Mouse (Mus musculus): ENCODE measurements around the gene Gm10837.

Gene Gm10837

GRCm38 (mm10) chr14:122464763-122465741, 25.3 kb upstream of the Gm10837 start, which contains the start of gene Zic5:
Gene Zic5, minus strand, starts transcription at chr14:122465677.
- DNase-seq: peak; percentile 98

DNA sequence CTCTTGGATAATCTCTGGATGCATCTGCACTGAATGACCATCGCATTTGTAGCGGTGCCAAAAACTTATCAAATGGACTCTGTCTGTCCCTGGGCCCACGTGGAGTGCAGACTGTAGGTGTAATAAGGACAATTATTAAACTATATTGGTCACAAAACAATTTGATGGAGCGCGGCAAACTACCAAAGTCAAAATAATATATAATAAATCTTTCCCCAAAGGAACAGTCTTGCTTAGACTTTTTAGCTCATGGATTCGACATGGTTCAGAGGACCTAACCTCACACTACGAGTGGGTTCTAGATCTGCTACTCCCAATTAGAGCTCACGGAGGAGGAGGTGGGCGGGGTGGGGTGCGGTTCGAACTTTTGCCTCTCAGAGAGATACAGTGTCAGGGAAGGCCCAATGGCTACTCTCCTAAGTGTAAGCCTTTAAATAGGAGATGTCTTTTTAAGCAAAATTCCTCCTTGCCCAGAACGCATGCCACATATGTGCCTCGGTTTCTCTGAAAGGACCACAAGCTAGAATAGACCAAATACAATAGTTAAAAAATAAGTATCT, 24.4 kb upstream of the Gm10837 start:
- DNase-seq: peak in 1 of 2 experiments; percentile 44

- DNase-seq: peak in 1 of 2 experiments; percentile 51
Observed at GRCm38 (mm10) chr14:122466756-122467362, 23.5 kb upstream of the Gm10837 start.

GRCm38 (mm10) chr14:122467926-122468841, 22.2 kb upstream of the Gm10837 start:
- peak; percentile 58 to 74 for DNase-seq

GRCm38 (mm10) chr14:122468971-122469755, 21.2 kb upstream of the Gm10837 start:
- DNase-seq: peak; percentile 64 to 74

GRCm38 (mm10) chr14:122471449-122472085, 18.8 kb upstream of the Gm10837 start:
- DNase-seq: peak; percentile 78 to 84

GRCm38 (mm10) chr14:122472161-122472560, 18.2 kb upstream of the Gm10837 start:
- DNase-seq: peak; percentile 71 to 74

DNA sequence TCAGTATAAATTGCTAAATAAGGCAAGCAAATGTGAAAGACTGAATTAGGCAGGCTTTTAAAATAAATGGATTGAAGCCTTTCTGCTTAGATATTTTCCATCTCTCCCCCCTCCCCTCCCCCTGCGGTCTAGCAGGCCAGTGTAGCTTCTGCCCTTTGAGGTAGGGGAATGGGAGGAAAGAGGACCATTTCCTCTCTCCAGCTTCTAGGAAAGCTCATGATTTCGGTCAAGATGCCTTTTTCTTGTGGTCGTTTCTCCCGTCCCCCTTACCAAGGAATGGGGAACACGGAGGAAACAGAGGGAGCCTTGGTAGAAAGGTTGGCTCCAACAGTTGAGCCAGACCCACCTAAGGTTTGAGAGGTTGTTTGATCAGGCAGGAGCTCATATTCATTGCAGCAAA, 17.7 kb upstream of the Gm10837 start:
- peak; percentile 68 to 69 for DNase-seq

DNA sequence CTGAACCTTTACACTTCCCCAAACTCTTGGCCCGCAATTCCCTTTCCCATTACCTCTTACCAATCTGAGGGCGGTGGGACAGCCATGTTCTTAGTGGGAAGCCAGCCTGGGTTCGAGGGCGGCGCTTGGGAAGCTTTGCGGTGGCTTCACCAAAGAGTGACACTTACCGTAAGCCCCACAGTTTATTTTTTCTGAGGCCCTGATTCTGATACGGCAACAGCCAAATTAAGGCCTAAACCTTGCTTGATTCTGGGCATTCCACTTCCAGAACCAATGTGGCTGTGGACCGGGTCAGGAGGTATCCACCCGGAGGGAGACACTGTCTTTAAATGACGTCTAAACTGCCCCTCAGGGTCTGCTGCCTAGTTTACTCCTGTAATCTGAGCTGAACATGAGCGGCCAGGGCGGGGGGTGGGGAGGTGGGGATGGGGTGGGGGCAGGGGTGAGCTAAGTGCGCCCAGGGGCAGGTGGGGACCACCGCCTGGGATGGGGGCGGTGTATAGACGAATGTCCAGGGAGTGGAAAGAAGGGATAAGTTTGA, 17.1 kb upstream of the Gm10837 start:
- DNase-seq: peak; percentile 72 to 73

DNA sequence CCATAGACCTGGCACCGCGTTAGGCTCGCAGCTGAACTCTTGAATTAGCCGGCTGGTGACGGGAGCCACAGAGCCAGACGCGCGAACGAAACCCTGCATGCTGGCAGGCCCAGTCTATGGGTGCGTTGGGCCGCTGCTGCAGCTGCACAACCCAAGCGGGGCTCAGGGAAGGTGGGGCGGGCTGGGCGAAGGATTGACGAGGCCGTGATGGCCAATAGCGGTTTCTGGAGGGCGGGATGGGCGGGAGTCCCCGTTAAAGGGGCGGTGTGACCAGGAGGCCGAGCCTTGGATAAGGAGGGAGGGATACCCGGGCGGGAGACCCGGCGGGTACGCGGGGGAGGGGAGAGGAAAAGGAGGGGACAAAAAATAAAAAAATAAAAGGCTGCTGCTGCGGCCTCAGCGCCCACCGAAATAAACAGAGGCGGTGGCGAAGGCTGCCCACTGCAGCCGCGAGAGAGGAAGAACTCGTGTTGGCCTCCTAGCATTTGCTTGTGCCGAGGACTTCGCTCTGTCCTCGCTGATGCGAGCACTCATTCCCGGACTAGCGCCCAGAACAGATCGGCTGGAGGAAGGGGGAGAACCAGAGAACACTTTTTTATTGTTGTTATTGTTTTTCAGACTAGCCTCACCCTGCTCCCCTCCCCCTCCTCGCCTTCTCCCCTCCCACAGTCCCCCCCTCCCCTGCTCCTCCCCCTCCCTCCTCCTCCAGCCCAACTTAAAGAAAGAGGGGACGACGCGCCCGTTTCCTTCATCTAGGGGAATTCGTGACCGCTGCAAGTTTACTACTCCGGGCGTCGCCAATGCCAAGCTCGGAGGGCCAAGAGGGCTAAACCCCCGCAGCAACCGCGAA, 16.1 kb upstream of the Gm10837 start:
- peak; percentile 91 to 92 for DNase-seq

GRCm38 (mm10) chr14:122474891-122475556, 15.4 kb upstream of the Gm10837 start, which contains the start of gene Zic2:
Gene Zic2, plus strand, starts transcription at chr14:122475435.
- DNase-seq: peak; percentile 94 to 96

- peak in 1 of 2 experiments; percentile 57 for DNase-seq
Observed at GRCm38 (mm10) chr14:122475557-122476040, 14.8 kb upstream of the Gm10837 start.

DNA sequence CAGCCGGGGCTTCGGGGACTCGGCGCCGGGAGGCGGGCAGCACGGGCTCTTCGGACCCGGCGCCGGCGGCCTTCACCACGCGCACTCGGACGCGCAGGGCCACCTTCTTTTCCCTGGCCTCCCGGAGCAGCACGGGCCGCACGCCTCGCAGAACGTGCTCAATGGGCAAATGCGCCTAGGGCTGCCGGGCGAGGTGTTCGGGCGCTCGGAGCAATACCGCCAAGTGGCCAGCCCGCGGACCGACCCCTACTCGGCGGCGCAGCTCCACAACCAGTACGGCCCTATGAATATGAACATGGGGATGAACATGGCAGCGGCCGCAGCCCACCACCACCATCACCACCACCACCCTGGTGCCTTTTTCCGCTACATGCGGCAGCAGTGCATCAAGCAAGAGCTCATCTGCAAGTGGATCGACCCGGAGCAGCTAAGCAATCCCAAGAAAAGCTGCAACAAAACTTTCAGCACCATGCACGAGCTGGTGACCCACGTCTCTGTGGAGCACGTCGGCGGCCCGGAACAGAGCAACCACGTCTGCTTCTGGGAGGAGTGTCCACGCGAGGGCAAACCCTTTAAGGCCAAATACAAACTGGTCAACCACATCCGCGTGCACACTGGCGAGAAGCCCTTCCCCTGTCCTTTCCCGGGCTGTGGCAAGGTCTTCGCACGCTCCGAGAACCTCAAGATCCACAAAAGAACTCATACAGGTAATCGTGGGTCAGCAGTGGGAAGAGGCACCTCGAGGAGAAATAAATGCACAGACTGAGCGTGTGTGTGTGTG, 14.2 kb upstream of the Gm10837 start:
- peak; percentile 65 to 76 for DNase-seq

GRCm38 (mm10) chr14:122476822-122477215, 13.6 kb upstream of the Gm10837 start:
- DNase-seq: no peak

- peak; percentile 47 to 54 for DNase-seq
Observed at GRCm38 (mm10) chr14:122477261-122477671, 13.1 kb upstream of the Gm10837 start.

DNA sequence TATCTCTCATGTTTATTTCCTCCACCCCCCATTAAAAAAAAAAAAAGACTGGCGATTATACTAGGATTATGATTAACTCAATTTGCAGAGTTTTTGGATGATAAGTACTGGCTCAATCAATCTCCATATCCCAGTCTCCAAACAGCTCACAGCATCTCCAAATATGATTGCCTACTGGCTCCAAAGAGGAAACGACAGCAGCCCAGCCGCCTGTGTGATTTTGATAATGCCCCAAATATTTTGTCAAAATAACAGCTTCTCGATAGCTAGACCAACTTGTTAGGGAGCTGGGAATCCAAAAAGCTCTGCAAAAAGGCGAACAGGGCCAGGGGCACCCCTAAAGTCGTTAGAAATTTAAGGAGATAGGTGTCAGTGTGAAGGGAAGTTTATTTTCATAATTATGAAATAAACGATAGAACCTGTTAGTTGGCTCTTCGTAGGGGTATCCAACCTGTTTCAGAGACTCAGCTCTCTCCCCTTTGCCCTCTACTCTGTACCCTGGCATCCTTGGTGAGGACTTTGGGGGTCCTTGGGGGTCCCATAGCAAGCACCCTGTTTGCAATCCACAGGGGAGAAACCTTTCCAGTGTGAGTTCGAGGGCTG, 12.3 kb upstream of the Gm10837 start:
- DNase-seq: peak in 1 of 2 experiments; percentile 24

GRCm38 (mm10) chr14:122478574-122479011, 11.8 kb upstream of the Gm10837 start:
- peak; percentile 75 to 77 for DNase-seq
